Mouse (Mus musculus): ENCODE measurements around the gene Myoz1.
"Not testable (repeated sequence)": the region's sequence is repeated elsewhere in the genome, so short reads cannot be mapped to it uniquely, and the experiment has no call there.

Gene Myoz1

DNA sequence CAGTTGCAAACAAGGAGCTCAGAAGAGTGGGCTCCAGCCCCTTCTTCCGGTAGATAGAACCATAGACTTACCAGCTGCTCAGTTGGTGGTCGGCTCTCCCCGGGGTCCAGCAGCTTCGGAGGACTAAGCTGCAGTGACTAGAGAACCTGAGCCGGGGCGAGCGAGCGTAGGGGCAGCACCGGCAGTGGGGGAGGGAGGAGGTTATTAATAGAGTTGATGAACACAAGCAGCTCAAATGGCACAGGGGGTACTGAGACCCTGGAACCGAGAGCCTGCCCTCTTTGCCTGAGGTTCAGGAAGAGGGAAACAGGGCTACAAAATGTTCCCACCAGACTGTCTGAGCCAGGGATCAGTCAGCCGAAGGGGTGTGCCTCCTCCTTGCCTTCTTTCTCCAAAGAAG, at the start of gene Myoz1:
Myoz1 (minus strand) TSS at position 180 of the 400 bp plus-strand sequence.
- DNase-seq (ENCODE audit: low spot score) = no peak

DNA sequence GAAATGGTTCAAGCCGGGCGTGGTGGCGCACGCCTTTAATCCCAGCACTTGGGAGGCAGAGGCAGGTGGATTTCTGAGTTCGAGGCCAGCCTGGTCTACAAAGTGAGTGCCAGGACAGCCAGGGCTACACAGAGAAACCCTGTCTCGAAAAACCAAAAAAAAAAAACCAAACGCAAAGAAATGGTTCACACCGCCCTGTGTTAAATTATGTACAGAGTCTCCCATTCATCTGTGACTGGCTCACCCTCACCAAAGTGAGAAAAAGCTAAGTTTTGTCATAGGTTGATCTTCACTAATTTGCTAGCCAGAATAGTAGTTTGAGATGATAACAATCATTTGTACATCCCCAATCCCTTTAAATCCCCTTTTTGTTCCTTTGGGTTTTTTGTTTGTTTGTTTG, 47.1 kb upstream of the Myoz1 start:
- DNase-seq (ENCODE audit: low spot score) = not testable (repeated sequence)

DNA sequence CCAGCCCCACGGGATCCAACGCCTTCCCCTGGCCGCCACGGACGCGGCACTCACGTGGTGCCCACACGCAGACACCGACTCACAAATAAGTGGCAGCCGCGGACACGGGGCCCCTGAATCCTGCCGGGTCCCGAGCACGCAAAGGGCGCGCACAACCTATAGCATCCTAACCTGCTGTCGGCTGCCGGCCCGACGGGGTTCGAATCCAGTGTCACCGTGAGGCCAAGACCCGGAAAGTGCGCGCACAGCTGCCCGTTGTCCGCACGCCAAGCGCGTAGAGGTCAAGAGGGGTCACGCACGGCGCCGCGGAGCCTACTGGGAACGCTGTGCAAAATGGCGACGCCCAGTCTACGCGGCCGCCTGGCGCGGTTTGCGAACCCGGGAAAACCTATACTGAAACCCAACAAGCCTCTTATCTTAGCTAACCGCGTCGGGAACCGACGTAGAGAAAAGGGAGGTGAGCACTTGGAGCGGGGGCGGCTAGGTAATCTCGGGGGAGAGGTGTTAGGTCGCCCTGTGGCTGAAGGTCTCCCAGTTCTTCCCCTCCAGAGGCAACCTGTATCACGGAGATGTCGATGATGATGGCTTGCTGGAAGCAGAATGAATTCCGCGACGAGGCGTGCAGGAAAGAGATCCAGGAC, 46.5 kb upstream of the Myoz1 start, which contains the start of gene Chchd1:
Chchd1 (plus strand) TSS at position 266 of the 641 bp plus-strand sequence.
- DNase-seq (ENCODE audit: low spot score) = peak; percentile 83

DNA sequence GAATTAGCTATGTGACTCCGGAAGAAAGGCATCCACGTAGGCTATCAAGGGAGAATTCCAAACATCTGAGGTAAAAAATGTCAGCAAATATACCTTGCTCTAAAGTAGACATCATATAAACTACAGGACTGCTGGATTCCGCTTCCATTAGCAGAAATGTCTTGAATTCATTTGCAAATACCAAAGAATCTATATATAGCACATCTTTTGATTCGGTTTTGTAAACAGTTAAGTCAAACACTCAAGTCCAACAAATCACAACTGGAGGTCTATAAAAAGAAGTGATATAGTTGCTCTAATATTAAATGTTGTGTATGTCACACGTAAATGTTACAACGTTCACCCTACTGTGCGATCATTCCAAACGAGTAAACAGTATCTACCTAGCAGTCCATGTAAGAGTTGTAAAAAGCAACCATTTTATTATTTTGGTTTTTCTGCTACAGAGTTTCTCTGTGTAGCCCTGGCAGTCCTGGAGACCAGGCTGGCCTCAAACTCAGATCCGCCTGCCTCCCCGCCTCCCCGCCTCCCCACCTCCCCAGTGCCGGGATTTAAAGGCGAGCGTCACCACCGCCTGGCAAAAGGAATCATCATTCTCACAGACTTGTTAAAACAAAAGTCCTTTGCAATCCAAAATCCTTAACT, 45.9 kb upstream of the Myoz1 start:
- no peak for DNase-seq (ENCODE audit: low spot score)

DNA sequence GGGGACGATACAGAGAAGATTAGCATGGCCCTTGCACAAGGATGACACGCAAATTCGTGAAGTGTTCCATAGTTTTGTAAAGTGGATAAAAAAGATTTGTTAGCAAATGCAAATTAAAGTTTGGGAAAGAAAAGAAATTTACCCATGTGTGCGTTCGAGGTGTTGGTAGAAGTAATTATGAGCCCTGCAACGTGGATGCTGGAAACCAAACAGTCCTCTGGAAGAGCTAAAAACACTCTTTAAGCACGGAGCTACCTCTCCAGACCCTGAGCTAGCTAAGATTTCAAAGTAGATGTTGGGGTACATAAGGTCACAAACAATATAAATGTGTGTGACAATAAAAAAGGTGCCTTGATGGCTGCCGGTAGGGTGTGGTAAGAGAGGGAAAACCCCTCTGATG, 45.2 kb upstream of the Myoz1 start:
- DNase-seq (ENCODE audit: low spot score) = no peak

DNA sequence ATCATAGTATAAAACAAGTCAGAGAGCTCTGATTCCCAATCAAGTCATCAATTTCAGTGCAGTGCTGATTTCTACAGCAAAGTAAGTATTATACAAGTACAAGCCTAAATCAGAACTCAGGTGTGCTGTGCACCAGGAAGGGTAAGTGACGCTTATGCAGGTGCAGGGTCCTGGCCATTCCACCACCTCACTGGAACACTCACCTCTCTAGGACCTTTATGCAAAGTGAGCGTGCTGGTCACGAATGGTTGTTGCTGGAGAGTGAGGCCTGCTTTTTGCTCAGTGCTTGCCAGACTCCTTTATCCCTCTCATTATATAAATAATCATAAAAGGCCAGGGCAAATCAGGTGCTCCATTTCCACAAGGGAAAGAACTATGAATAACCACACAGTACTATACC, 44.0 kb upstream of the Myoz1 start:
- DNase-seq (ENCODE audit: low spot score) = no peak

DNA sequence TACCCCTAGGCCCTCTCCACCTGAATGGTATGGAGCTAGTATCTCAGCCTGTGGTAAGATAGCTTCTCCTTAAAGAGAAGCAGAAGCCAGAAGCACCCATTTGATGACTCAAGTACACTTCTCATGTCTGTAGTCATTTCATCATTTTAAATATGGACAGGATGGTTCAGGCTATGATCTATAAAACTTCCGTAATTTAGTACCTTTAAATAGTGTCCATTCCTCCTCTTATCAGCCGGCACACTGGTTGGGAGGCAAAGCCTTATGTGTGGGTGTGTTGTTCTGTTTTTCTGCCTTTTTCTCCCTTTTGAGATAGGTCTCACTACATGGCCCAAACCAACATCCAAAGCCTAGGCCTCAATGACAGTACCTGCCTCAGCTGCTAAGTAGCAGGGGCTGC, 42.2 kb upstream of the Myoz1 start:
- DNase-seq (ENCODE audit: low spot score) = no peak

DNA sequence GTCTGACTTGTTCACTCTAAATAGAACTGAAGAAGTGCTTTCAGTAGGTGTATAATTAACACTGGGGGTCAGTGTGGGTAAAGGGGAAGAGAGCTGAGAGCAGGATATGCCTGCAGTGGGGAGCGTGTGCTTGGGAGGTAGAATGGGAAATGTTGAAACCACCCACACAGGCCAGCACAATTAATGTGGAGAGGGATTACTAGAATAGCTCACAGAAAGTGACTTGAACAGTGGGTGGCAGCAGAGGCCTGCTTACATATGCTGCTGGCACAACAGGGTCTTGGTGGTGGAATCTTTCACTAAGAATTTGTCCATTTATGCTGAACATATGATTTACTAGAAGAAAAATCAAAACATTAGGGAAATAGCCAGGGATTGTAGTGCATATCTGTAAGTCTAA, 40.6 kb upstream of the Myoz1 start:
- DNase-seq (ENCODE audit: low spot score) = peak; percentile 50

DNA sequence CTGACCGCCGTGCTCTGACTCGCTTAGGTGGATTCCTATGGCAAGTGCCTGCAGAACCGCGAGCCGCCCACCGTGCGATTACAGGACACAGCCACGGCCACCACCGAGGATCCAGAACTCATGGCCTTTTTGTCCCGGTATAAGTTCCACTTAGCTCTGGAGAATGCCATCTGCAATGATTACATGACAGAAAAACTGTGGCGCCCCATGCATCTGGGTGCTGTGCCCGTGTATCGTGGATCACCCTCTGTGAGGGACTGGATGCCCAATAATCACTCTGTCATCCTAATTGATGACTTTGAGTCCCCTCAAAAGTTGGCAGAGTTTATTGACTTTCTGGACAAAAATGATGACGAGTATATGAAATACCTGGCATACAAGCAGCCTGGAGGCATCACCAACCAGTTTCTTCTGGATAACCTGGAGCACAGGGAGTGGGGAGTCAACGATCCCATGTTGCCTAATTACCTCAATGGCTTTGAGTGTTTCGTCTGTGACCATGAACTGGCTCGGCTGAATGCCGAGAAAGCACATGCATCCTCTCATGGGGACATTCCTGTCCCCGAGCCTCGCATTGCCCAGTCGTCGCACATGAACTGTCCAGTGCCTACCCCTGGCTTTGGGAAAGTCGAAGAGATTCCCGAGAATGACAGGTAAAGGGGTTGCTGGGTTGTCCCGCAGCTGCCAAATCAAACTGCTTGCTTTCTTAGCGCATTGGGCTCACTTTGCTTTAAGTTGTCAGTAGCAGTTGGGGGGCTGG, 39.6 kb upstream of the Myoz1 start:
- no peak for DNase-seq (ENCODE audit: low spot score)

DNA sequence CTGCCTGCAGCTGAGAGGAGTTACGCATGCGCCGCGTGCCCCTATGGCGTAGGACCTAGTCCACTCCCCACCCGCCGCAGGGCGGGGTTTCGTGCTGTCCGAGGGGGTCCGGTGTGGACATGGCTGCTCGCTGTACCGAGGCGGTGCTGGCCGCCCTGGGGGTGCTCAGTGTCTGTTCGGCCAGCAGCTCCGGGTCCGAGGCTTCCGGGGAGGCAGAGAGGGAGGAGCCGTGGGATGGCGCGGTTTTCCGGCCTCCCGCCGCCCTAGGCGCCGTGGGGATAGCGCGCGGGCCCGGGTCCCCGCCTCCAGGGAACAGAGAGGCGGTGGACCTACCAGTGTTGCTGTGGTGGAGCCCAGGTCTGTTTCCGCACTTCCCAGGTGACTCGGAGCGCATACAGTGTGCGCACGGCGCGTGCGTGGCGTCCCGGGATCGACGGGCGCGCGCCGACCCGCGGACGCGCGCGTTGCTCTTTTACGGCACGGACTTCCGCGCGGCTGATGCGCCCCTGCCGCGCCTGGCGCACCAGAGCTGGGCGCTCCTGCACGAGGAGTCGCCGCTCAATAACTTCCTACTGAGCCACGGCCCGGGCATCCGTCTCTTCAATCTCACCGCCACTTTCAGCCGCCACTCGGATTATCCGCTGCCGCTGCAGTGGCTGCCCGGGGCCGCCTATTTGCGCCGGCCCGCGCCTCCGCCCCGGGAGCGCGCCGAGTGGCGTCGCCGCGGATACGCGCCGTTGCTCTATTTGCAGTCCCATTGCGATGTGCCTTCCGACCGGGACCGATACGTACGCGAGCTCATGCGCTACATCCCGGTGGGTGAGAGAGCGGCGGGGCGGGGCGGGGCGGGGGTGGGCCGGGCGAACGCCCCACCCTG, 38.8 kb upstream of the Myoz1 start, which contains the start of gene Fut11:
Fut11 (plus strand) TSS at position 85 of the 877 bp plus-strand sequence.
- DNase-seq (ENCODE audit: low spot score) = peak; percentile 58

DNA sequence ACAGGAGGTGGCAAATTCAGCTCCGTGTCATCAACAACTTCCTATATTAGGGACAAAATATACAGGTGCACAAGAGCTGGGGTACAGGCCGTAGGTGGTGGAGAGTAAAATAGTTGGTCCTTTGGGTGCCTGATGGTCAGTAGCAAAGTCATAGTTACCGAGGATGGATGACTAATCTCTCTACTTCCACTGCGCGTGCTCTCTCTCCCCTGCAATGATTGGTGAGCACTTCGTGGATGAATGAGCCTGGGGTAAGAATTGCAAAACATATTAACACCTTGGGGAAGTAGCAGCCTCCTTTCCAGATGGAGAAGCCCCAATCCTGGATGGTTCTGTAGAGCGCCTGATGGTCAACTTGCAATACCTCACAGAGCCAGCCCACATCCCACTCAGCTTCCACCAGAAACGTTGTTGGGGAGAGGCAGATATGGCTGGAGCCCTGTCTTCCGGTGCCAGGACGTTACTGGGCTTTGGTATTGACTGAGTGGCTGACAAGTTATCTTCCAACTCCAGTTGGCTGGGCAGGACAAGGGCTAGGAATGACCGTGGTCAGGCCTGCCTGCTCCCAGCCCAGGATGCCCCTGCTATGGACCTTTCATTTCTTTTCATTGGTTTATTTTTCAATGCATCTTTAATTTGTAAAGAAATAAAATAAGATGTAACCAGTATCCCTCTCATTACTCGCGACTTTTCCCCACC, 38.0 kb upstream of the Myoz1 start:
- no peak for DNase-seq (ENCODE audit: low spot score)

DNA sequence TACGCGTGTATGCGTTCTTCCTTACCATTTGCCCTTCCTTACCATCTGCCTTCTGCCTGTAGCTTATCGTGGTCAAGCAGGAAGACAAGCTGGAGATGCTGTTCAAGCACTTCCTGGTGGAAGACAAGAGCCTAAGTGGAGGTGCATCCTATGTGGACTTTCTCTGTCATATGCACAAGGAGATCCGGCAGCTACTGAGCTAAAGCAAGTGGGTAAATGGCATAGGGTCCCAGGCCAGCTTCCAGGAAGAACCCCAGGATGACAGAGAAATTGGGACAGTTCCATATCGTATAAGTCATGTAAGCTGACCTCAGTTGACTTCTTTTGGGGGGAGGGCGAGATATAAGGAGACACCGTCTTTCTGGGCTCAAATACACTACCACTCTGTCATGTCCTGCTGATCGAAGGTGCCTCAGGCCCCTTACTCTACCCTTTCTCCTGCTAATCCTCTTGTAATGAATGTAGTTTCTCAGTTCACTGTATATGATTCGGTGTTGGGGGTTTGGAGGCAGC, 37.3 kb upstream of the Myoz1 start:
- DNase-seq (ENCODE audit: low spot score) = no peak

DNA sequence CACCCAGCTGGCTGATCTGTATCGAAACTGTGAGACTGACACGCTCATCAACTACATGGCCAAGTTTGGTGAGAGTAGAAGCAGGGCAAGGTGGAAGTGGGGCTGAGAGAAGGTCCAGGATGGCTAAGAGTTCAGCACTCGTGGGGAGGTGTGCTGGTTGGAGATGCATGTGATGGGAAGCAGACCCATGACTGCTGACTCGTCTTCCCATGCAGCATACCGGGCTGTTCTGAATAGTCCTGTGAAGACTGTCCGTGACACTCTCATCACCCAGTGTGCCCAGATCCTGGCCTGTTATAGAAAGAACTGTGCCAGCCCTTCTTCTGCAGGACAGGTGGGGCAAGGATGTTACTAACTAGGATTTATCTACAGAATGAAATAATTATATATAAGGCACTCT, 35.4 kb upstream of the Myoz1 start:
- no peak for DNase-seq (ENCODE audit: low spot score)

DNA sequence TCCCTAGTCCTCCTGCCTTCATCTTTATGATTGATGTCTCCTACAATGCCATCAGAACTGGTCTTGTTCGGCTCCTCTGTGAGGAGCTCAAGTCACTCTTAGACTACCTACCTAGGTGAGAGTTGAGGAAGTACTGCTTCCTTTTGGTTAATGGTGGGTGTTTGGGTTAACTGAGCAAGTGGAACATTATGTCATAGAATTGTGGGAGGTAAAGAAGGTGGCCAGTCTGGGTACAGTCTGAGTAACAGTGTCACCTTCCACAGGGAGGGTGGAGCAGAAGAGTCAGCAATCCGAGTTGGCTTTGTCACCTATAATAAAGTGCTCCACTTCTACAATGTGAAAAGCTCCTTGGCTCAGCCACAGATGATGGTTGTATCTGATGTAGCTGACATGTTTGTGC, 32.7 kb upstream of the Myoz1 start:
- no peak for DNase-seq (ENCODE audit: low spot score)

DNA sequence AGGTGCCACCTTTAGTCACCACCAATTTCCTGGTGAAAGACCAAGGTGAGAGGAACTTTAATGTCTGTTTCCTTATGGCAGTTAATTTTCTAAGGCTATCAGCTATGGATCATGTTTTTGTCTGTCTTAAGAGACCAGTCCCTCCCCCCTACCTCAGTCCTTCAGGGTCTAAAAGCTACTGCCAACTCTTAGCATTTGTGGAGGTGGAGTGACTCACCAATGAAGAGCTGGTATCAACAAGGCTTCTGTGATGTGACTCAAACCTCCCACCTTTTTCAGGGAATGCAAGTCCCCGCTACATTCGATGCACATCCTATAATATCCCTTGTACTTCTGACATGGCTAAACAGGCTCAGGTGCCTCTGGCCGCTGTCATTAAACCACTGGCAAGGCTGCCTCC, 30.2 kb upstream of the Myoz1 start:
- DNase-seq (ENCODE audit: low spot score) = no peak

DNA sequence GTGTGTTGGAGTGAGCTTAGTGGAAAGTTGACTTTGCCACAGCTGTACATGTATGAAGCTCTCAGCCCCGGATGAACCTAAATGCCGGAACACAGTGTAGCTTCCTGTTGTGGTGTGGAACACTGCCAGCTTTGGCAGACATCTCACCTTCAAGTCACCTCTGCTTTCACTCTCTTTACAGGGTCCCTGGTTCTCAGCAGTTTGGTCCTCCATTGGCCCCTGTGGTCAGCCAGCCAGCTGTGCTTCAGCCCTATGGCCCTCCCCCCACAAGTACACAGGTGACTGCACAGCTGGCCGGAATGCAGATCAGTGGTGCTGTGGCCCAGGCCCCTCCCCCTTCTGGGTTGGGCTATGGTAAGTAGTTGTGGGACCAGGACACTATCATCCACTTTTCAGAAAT, 26.2 kb upstream of the Myoz1 start:
- DNase-seq (ENCODE audit: low spot score) = no peak

DNA sequence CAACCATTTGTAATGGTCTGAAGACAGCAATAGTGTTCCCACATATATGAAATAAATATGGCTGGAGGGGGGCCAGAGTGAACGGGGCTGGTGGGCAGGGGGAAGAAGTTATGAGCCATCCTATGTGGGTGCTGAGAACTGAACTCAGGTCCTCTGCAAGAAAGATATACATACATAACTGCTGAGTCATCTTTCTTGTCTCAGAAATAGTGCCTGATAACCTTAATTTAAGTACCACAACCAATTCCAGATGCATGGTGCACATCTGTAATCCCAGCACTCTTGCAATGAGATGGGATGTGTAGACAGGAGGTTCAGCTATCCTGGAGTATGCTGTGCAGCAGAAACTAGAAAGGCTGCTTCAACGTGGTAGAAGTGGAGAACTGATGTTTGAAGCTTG, 25.4 kb upstream of the Myoz1 start:
- DNase-seq (ENCODE audit: low spot score) = no peak

DNA sequence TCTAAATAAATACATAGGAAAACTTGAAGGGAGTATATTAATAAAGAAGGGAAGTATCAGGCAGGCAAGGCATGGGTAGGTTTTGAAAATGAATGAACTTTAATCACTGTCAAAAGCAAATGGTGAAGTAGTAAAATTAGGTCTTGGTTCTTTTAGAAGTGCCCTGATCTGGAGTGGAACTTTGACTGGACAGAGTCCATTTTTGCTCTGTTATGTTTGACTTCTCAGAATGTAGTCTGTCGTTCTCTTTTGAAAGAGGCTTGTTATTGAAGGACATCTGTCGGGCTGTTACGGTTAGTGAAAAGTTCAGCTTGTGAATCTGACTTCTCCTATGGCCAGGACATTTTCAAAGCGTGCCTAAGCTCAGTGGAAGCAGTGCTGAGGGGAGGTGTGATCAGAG, 21.6 kb upstream of the Myoz1 start:
- no peak for DNase-seq (ENCODE audit: low spot score)

DNA sequence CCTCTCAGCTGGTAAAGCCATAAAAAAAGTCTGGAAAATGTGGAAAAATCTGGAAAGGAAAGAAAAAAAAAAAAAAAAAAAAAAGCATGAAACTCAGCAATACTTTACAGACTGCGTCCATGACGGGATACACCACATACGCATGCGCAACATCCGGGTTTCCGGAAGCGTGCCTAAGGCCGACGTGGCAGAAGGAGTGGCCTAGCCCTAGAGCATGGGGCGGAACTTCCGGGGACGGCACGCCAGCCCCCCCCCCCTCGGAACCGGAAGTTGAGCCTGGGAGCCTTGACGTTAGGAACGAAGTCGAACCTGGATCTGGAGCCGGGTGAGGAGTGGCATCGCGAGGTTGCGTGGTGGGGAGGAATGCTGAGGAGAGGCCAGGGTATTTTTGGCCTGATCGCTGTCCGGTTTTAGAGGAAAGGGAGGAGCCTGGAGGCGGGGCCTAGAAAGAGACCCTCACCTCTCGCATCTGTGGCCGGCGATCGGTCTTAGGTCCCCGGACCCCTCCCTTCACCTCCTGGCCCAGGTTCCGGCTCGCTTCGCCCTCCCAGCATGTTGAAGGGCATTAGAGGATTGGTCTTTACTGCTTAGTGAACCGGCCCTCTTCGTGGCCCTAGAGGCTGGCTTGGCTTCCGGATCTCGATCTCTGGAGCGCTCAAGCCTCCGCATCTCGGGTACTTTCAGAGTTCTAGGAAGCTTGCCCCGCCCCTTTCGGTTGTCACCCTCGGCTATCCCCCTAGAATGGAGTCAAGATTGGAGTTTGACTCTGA, 17.9 kb upstream of the Myoz1 start, which contains the start of gene Sec24c:
Sec24c (plus strand) TSS at position 245 of the 770 bp plus-strand sequence.
- DNase-seq (ENCODE audit: low spot score) = peak; percentile 88

DNA sequence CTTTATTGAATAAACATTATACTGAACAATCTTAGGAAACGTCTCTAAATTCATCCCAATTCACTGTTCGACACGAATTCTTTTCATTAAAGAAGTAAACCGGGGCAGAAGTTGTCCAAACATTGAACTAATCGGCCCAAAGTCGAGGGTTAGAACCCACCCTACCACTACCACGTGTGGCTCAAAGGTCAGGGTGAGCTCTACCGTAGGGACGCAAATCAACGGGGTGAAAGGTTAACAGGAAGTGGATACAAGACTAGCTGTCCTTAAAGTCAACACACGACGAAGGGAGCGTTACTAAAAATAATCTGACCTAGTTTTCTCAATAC, 17.4 kb upstream of the Myoz1 start:
- peak; percentile 53 for DNase-seq (ENCODE audit: low spot score)

DNA sequence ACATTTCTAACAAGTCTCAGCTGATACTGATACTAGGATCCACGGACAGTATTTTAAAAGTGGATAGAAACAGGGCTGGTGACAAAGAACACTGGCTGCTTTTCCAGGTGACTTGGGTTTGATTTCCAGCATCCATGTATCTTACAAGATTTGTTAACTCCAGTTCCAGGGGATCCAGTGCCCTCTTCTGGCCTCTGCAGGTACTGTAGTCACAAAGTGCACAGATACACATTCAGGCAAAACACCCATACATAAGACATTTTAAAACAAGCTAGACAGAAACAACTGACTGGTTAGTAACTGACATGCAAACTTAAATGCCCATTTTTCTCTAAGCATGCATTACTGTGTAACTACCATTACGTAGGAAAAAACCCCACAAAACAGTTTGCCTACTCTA, 16.6 kb upstream of the Myoz1 start:
- DNase-seq (ENCODE audit: low spot score) = no peak

Measured in layer of hippocampus, adult 9-10 months (tissue).